11 mouse cellular contexts compared by ENCODE assay signal in genomic region chr1:190861626-190862025, GRCm38 (mm10). TPM values are rescaled to one million over a fixed set of nuclear protein-coding genes. Genes with fewer than 3 reads are reported as not detected.
DNase-seq lines count a peak whose midpoint lies in the region; ATAC-seq lines count a peak whose summit lies in the region.
"Had no signal": no experiment of that assay in that cellular context is flagged by ENCODE, and none has a peak within 500 bp of the region (broad histone marks: within the 10 kb centered on the region; RNA-seq: fewer than 3 reads in every experiment).

No protein-coding gene starts in this region.

- H3K4me3 ChIP-seq in heart, embryonic 13.5 days, result no peak overlapping the region
- H3K4me3 ChIP-seq: intestine, embryonic 15.5 days; liver, embryonic 15.5 days; myocyte had no signal

- ATAC-seq in heart, embryonic 13.5 days (ENCODE audit: extremely low read depth, insufficient number of reproducible peaks, low FRiP score, low TSS enrichment), result no peak
- ATAC-seq: intestine, embryonic 15.5 days had no signal

- no peak overlapping the region for H3K4me2 ChIP-seq in heart, embryonic 13.5 days
- H3K4me2 ChIP-seq: intestine, embryonic 15.5 days; liver, embryonic 15.5 days had no signal

- peak overlapping the region; percentile 29; the same call in 1 of the 2 replicates for H3K27ac ChIP-seq in heart, embryonic 13.5 days (replicated peaks)
- H3K27ac ChIP-seq: intestine, embryonic 15.5 days; liver, embryonic 15.5 days had no signal

- H3K9ac ChIP-seq in heart, embryonic 13.5 days, result no peak overlapping the region
- H3K9ac ChIP-seq: intestine, embryonic 15.5 days; liver, embryonic 15.5 days had no signal

- H3K9me3 ChIP-seq in heart, embryonic 13.5 days, result no peaks in the 10 kb centered on the region
- H3K9me3 ChIP-seq: intestine, embryonic 15.5 days; liver, embryonic 15.5 days had no signal

- no peaks in the 10 kb centered on the region for H3K27me3 ChIP-seq in heart, embryonic 13.5 days (replicated peaks)
- H3K27me3 ChIP-seq: intestine, embryonic 15.5 days; liver, embryonic 15.5 days had no signal

- WGBS in heart, embryonic 13.5 days, result 62% methylated on average over 5 of the region's 5 CpGs

- H3K4me1 ChIP-seq in heart, embryonic 13.5 days, result peaks cover 16% of the 10 kb centered on the region; the same call in 1 of the 2 replicates
- H3K4me1 ChIP-seq: intestine, embryonic 15.5 days; liver, embryonic 15.5 days had no signal

- peaks cover 15% of the 10 kb centered on the region; the same call in 1 of the 2 replicates for H3K36me3 ChIP-seq in heart, embryonic 13.5 days
- H3K36me3 ChIP-seq: intestine, embryonic 15.5 days; liver, embryonic 15.5 days had no signal

- intact Hi-C loops in left cerebral cortex, postnatal 4 days (cut with DNase I), result no loop called here
- intact Hi-C loops in left cerebral cortex, postnatal 36 days (cut with DNase I), result no loop called here

- DNase-seq in heart, adult 9 months (ENCODE audit: low spot score in 2 of 2), result no peak
- DNase-seq in left cerebral cortex, postnatal 4 days, result peak; percentile 72
- no peak for DNase-seq in left cerebral cortex, postnatal 36 days (ENCODE audit: low spot score in 2 of 2)
- peak; percentile 47 for DNase-seq in right cerebral cortex, postnatal 14 days
- no peak for DNase-seq in right cerebral cortex, adult 18-20 months
- peak; percentile 37 for DNase-seq in retina, postnatal 7 days (ENCODE audit: low read depth, low spot score)
- DNase-seq in embryo, embryonic 10 days (ENCODE audit: low spot score), result no peak

RNA-seq across cellular contexts. Expression of gene Rps6kc1, which starts 49.9 kb away (rescaled TPM):
- 8.3 and 10.1 TPM in 2 replicates for polyA plus RNA-seq in heart, embryonic 13.5 days (2015; fragmentation: Nextera tagmentation; extraction: Ambion mirVana)
- total RNA-seq in left cerebral cortex, postnatal 4 days (2021), result 10 to 100 TPM; 66.6 to 74.9 TPM
- 100 to 1,000 TPM; 108 to 116 TPM for total RNA-seq in left cerebral cortex, postnatal 36 days (2021)

Comparison
In these comparisons a context has a peak if more than half of its experiments do, and no peak if none do; other contexts are left out.
1. DNase-seq: peak in left cerebral cortex, postnatal 4 days (single experiment), right cerebral cortex, postnatal 14 days (single experiment) and retina, postnatal 7 days (single experiment); none in heart, adult 9 months (0 of 2), left cerebral cortex, postnatal 36 days (0 of 2), right cerebral cortex, adult 18-20 months (single experiment) and embryo, embryonic 10 days (single experiment).